ENCODE assay signal across 8 mouse cellular contexts in the genomic region with DNA sequence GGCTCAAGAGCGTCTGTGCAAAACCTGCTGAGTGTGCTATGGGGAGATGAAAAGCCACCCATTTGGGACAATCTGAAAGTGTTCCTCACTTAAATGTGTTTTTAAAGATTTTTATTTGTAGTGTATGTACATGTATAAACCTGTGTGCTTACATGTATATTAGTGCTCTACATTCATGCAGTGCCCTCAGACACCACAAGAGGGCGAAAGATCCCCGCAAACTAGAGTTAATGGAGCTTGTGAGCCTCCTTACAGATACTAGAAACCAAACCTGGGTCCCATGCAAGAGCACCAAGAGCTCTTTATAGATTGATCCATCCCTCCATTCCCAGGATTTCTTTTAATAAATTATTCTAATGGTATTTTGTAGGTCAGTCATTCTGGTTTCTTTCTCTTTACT. TPM values are rescaled to one million over a fixed set of nuclear protein-coding genes. Genes with fewer than 3 reads are reported as not detected.
DNase-seq lines count a peak whose midpoint lies in the region; ATAC-seq lines count a peak whose summit lies in the region.

No protein-coding gene starts in this region.

- ATAC-seq in forebrain, embryonic 11.5 days (replicated peaks; ENCODE audit: low FRiP score) = no peak
- ATAC-seq in forebrain, embryonic 13.5 days = no peak
- ATAC-seq in neural tube, embryonic 15.5 days (ENCODE audit: low FRiP score) = no peak
- ATAC-seq in neural tube, embryonic 11.5 days (ENCODE audit: insufficient read depth, low FRiP score, low TSS enrichment) = no peak

- no peaks in the 10 kb centered on the region for H3K27me3 ChIP-seq in forebrain, embryonic 11.5 days (ENCODE audit: control insufficient read depth, insufficient read depth, low read length)
- H3K27me3 ChIP-seq in forebrain, embryonic 13.5 days = no peaks in the 10 kb centered on the region
- no peaks in the 10 kb centered on the region for H3K27me3 ChIP-seq in neural tube, embryonic 15.5 days (replicated peaks)
- no peaks in the 10 kb centered on the region for H3K27me3 ChIP-seq in neural tube, embryonic 11.5 days (ENCODE audit: control insufficient read depth, insufficient read depth, low read length)

- no peak overlapping the region for H3K9ac ChIP-seq in forebrain, embryonic 11.5 days (ENCODE audit: low read length)
- H3K9ac ChIP-seq in forebrain, embryonic 13.5 days = no peak overlapping the region
- no peak overlapping the region for H3K9ac ChIP-seq in neural tube, embryonic 15.5 days (replicated peaks)
- no peak overlapping the region for H3K9ac ChIP-seq in neural tube, embryonic 11.5 days (ENCODE audit: low read length)

- WGBS in forebrain, embryonic 11.5 days = 34% methylated on average over 3 of the region's 3 CpGs
- 46% methylated on average over 3 of the region's 3 CpGs for WGBS in forebrain, embryonic 13.5 days
- WGBS in neural tube, embryonic 15.5 days = 53% methylated on average over 3 of the region's 3 CpGs
- WGBS in large intestine, adult 2 months = 47% methylated on average over 3 of the region's 3 CpGs
- 43% methylated on average over 3 of the region's 3 CpGs for WGBS in neural tube, embryonic 11.5 days

- no peaks in the 10 kb centered on the region for H3K4me1 ChIP-seq in forebrain, embryonic 11.5 days (replicated peaks; ENCODE audit: control insufficient read depth, insufficient read depth, low read length)
- no peaks in the 10 kb centered on the region for H3K4me1 ChIP-seq in forebrain, embryonic 13.5 days
- H3K4me1 ChIP-seq in neural tube, embryonic 15.5 days = no peaks in the 10 kb centered on the region
- H3K4me1 ChIP-seq in neural tube, embryonic 11.5 days (ENCODE audit: control insufficient read depth, insufficient read depth, low read length) = no peaks in the 10 kb centered on the region

- no peaks in the 10 kb centered on the region for H3K9me3 ChIP-seq in forebrain, embryonic 11.5 days (ENCODE audit: control insufficient read depth, low read length)
- H3K9me3 ChIP-seq in forebrain, embryonic 13.5 days (replicated peaks) = 0 out of 2 replicates have a peak, but pooled peaks cover under 1% of the 10 kb centered on the region
- no peaks in the 10 kb centered on the region for H3K9me3 ChIP-seq in neural tube, embryonic 15.5 days (replicated peaks)
- H3K9me3 ChIP-seq in neural tube, embryonic 11.5 days (ENCODE audit: control insufficient read depth, low read length) = no peaks in the 10 kb centered on the region

- peak; percentile 76 for DNase-seq in forebrain, embryonic 11.5 days (ENCODE audit: low spot score)
- DNase-seq in neural tube, embryonic 10.5 days (ENCODE audit: extremely low spot score, low spot score) = peak; percentile 53
- DNase-seq in c-Kit-positive CD71-positive TER-119-negative erythroid progenitor cells, embryonic 14.5 days (ENCODE audit: low read depth) = peak; percentile 77
- peak; percentile 27 for DNase-seq in large intestine, adult 2 months (ENCODE audit: low read depth, low spot score)
- peak; percentile 53 for DNase-seq in neural tube, embryonic 11.5 days (ENCODE audit: low spot score)
- no peak for DNase-seq in cerebellum, adult 11 months

- no peak overlapping the region for H3K27ac ChIP-seq in forebrain, embryonic 11.5 days (ENCODE audit: low read depth, low read length)
- no peak overlapping the region for H3K27ac ChIP-seq in forebrain, embryonic 13.5 days
- H3K27ac ChIP-seq in neural tube, embryonic 15.5 days (replicated peaks) = no peak overlapping the region
- H3K27ac ChIP-seq in neural tube, embryonic 11.5 days (ENCODE audit: low read depth, low read length) = no peak overlapping the region

- no peaks in the 10 kb centered on the region for H3K36me3 ChIP-seq in forebrain, embryonic 11.5 days (ENCODE audit: control insufficient read depth, insufficient read depth, low read length)
- H3K36me3 ChIP-seq in forebrain, embryonic 13.5 days (ENCODE audit: poor library complexity, severe bottlenecking) = no peaks in the 10 kb centered on the region
- no peaks in the 10 kb centered on the region for H3K36me3 ChIP-seq in neural tube, embryonic 15.5 days
- H3K36me3 ChIP-seq in neural tube, embryonic 11.5 days (ENCODE audit: control insufficient read depth, insufficient read depth, low read length) = no peaks in the 10 kb centered on the region

- H3K4me2 ChIP-seq in forebrain, embryonic 11.5 days (ENCODE audit: low read depth, low read length, severe bottlenecking) = no peak overlapping the region
- no peak overlapping the region for H3K4me2 ChIP-seq in forebrain, embryonic 13.5 days
- H3K4me2 ChIP-seq in neural tube, embryonic 15.5 days = no peak overlapping the region
- H3K4me2 ChIP-seq in neural tube, embryonic 11.5 days (ENCODE audit: low read depth) = no peak overlapping the region

- no peak overlapping the region for H3K4me3 ChIP-seq in forebrain, embryonic 11.5 days (ENCODE audit: low read depth, low read length)
- H3K4me3 ChIP-seq in forebrain, embryonic 13.5 days = no peak overlapping the region
- H3K4me3 ChIP-seq in neural tube, embryonic 15.5 days (replicated peaks) = no peak overlapping the region
- no peak overlapping the region for H3K4me3 ChIP-seq in neural tube, embryonic 11.5 days (ENCODE audit: low read depth, low read length)

RNA-seq across cellular contexts. Expression of a gene that starts 17.3 kb away (rescaled TPM):
- 0.63 and 1.2 TPM in 2 replicates for polyA plus RNA-seq in forebrain, embryonic 11.5 days (2014; fragmentation: Nextera tagmentation; extraction: Ambion mirVana)
- polyA plus RNA-seq in forebrain, embryonic 13.5 days (2015; fragmentation: Nextera tagmentation; extraction: Ambion mirVana) = 0.94 and 1.4 TPM in 2 replicates
- 2.9 and 3.2 TPM in 2 replicates for polyA plus RNA-seq in neural tube, embryonic 15.5 days (2015; fragmentation: Nextera tagmentation; extraction: Ambion mirVana)
- 0.43 and 0.56 TPM in 2 replicates for polyA plus RNA-seq in large intestine, adult 2 months (2012; rRNA removed)
- 2.1 and 2.6 TPM in 2 replicates for polyA plus RNA-seq in neural tube, embryonic 11.5 days (2014; fragmentation: Nextera tagmentation; extraction: Ambion mirVana)
